Mouse (Mus musculus) liver, embryonic 14.5 days (tissue): ENCODE results near the gene Cs. TPM values are rescaled to one million over a fixed set of nuclear protein-coding genes. Genes with fewer than 3 reads are reported as not detected.

Source experiments
- ATAC-seq: fragments of 200-750 bp; cut with Nextera tagmentation; 2 replicates; pipeline ENCODE4 v1.8.0; 2017; ENCODE audit warnings: moderate number of reproducible peaks, mild to moderate bottlenecking, moderate library complexity; ENCODE audit not compliant: insufficient read depth
- DNase-seq, 3 experiments: peaks; one replicate each; pipeline ENCODE4 v3.0.0-alpha.2; 2012 to 2013; ENCODE audit warnings: low read depth in 3 of 3, low spot score in 3 of 3
- H3K27ac ChIP-seq: fragments of 300-500 bp; sonication (generic); 2 replicates; pipeline ENCODE4 v1.5.1; 2014; ENCODE audit warnings: moderate library complexity, mild to moderate bottlenecking, control low read depth, inconsistent platforms
- H3K27me3 ChIP-seq: fragments of 300-500 bp; sonication (generic); 2 replicates; pipeline ENCODE4 v1.6.1; 2014; ENCODE audit warnings: mild to moderate bottlenecking, low read length, moderate library complexity; ENCODE audit not compliant: control insufficient read depth, insufficient read depth
- H3K36me3 ChIP-seq: fragments of 300-500 bp; sonication (generic); replicated peaks from 2 replicates; pipeline ENCODE4 v1.6.1; 2014; ENCODE audit warnings: low read depth; ENCODE audit not compliant: control insufficient read depth, insufficient read depth
- H3K4me1 ChIP-seq, 2 experiments: fragments of 200-500 bp in 1 of 2; fragments of 300-500 bp in 1 of 2; sonication (generic) in 1 of 2; replicated peaks; 2 replicates each; pipeline ENCODE4 v1.6.1; 2012 to 2014; ENCODE audit warnings: antibody characterized with exemption in 1 of 2, inconsistent platforms in 1 of 2, low read length in 1 of 2; ENCODE audit not compliant: control insufficient read depth in 2 of 2, insufficient read depth in 2 of 2
- H3K4me2 ChIP-seq: fragments of 300-500 bp; sonication (generic); 2 replicates; pipeline ENCODE4 v1.6.1; 2014; ENCODE audit warnings: low read depth, mild to moderate bottlenecking, control low read depth, moderate library complexity
- H3K4me3 ChIP-seq, 2 experiments: fragments of 200-500 bp in 1 of 2; fragments of 300-500 bp in 1 of 2; sonication (generic) in 1 of 2; 2 replicates each; pipeline ENCODE4 v1.5.1; 2012 to 2014; ENCODE audit warnings: low read depth in 2 of 2, low read length in 2 of 2, mild to moderate bottlenecking in 2 of 2, control low read depth in 1 of 2, inconsistent platforms in 1 of 2, moderate library complexity in 1 of 2; ENCODE audit not compliant: insufficient read depth in 1 of 2
- H3K9ac ChIP-seq: fragments of 300-500 bp; sonication (generic); replicated peaks from 2 replicates; pipeline ENCODE4 v1.6.1; 2014; ENCODE audit warnings: mild to moderate bottlenecking, control low read depth, moderate library complexity
- H3K9me3 ChIP-seq: fragments of 300-500 bp; sonication (generic); 2 replicates; pipeline ENCODE4 v1.6.1; 2016; ENCODE audit warnings: low read length, mixed read lengths; ENCODE audit not compliant: control insufficient read depth
- CTCF ChIP-seq: IDR thresholded peaks from 2 replicates; pipeline ENCODE4 v1.5.1; 2016; ENCODE audit warnings: antibody characterized with exemption, low read depth, control low read depth
- EP300 ChIP-seq: IDR thresholded peaks from 2 replicates; pipeline ENCODE4 v1.6.1; 2016; ENCODE audit warnings: antibody characterized with exemption, low read depth
- whole genome bisulfite sequencing: fragments of 180-500 bp; shearing (Covaris S2); extraction: QIAGEN DNeasy Blood & Tissue Kit; methylation state at CpG from one replicate; pipeline ENCODE4 v1.1.7; 2014; ENCODE audit not compliant: insufficient replicate concordance; 5-methylcytosine and 5-hydroxymethylcytosine counted together
- polyA plus RNA-seq, 2 experiments: library from polyadenylated mRNA; depleted of rRNA in 1 of 2; stranded (reverse) in 1 of 2; unstranded in 1 of 2; fragments of >200 nt; fragmentation: Nextera tagmentation in 1 of 2; extraction: Ambion mirVana in 1 of 2; gene quantifications; 2 replicates each; pipeline versions ENCODE4 v1.2.1 to v1.2.3; 2012 to 2014

Cs gene
- polyA plus RNA-seq, 2 experiments = 80.5 to 117 TPM

GRCm38 (mm10) chr10:128298243-128298642 lies 39.3 kb upstream of the Cs start:
- ATAC-seq (no peak), DNase-seq (no peak)
- H3K4me2 ChIP-seq = no peak overlapping the region
- H3K9me3 ChIP-seq = no peaks in the 10 kb centered on the region
- TF ChIP-seq CTCF (no peak), EP300 (no peak)
- peaks cover 4 to 5% of the 10 kb centered on the region in 2 experiments; a peak in 3 of 4 replicates for H3K4me1 ChIP-seq
- H3K27ac ChIP-seq = no peak overlapping the region
- WGBS = 37% methylated on average over 6 of the region's 6 CpGs
- no peaks in the 10 kb centered on the region for H3K27me3 ChIP-seq
- H3K4me3 ChIP-seq = no peak overlapping the region
- no peak overlapping the region for H3K9ac ChIP-seq
- no peaks in the 10 kb centered on the region for H3K36me3 ChIP-seq

GRCm38 (mm10) chr10:128298702-128299171 lies 38.8 kb upstream of the Cs start, which contains the start of gene Il23a:
TSS of gene Il23a (minus strand) at chr10:128298752.
- H3K9ac ChIP-seq = no peak within 1 kb of the TSS
- 62% methylated on average over 11 of the region's 11 CpGs for WGBS

GRCm38 (mm10) chr10:128302357-128302756 lies 35.2 kb upstream of the Cs start:
- peak in 1 of 3 experiments; percentile 22 for DNase-seq

More at GRCm38 (mm10) chr10:128298702-128299171, 38.8 kb upstream of the Cs start, which contains the start of gene Il23a:
- ATAC-seq (no peak), DNase-seq (no peak)
- Histone ChIP-seq H3K4me3 (no peak within 1 kb of the TSS), H3K27ac (no peak within 1 kb of the TSS), H3K4me2 (no peak within 1 kb of the TSS), H3K9me3 (no peaks in the 10 kb centered on the region), H3K36me3 (no peaks in the 10 kb centered on the region), H3K4me1 (peaks cover 4 to 7% of the 10 kb centered on the region in 2 experiments; a peak in 3 of 4 replicates), H3K27me3 (no peaks in the 10 kb centered on the region)
- TF ChIP-seq EP300 (no peak), CTCF (no peak)

DNA sequence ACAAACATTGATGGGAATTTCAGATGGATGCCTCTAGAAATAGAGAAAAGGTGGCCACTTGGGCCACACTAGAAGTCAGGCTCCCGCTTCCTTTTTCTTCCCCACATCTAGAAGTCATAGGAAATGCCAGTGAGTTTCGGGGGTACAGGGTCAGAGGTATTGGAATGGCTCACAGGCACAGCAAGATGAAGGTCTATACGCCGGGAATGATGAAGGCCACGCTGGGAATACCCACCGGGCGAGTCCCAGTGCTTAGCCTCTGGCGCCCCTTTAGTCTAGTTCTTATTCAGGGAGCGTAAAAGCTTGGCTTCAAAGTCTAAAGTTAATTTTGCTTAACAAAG lies 34.8 kb upstream of the Cs start:
- DNase-seq = no peak
- TF ChIP-seq CTCF = no peak
- no peak for TF ChIP-seq EP300
- Histone ChIP-seq H3K27me3 (no peaks in the 10 kb centered on the region), H3K4me3 (peak overlapping the region; percentile 72 to 92), H3K36me3 (no peaks in the 10 kb centered on the region), H3K4me2 (peak overlapping the region; percentile 79), H3K4me1 (peaks cover 7 to 13% of the 10 kb centered on the region in 2 experiments), H3K9ac (peak overlapping the region; percentile 96), H3K27ac (peak overlapping the region; percentile 83), H3K9me3 (no peaks in the 10 kb centered on the region)
- peak; percentile 26 for ATAC-seq
- 1% methylated on average over 9 of the region's 9 CpGs for WGBS

More at GRCm38 (mm10) chr10:128302357-128302756, 35.2 kb upstream of the Cs start:
- Histone ChIP-seq H3K9me3 (no peaks in the 10 kb centered on the region), H3K27me3 (no peaks in the 10 kb centered on the region), H3K4me2 (peak overlapping the region; percentile 79), H3K36me3 (no peaks in the 10 kb centered on the region), H3K27ac (peak overlapping the region; percentile 83), H3K9ac (peak overlapping the region; percentile 96), H3K4me1 (peaks cover 7 to 13% of the 10 kb centered on the region in 2 experiments), H3K4me3 (peak overlapping the region; percentile 72 to 92)
- no peak for ATAC-seq
- no peak for TF ChIP-seq EP300
- TF ChIP-seq CTCF = no peak
- WGBS = 21% methylated on average over 3 of the region's 3 CpGs

DNA sequence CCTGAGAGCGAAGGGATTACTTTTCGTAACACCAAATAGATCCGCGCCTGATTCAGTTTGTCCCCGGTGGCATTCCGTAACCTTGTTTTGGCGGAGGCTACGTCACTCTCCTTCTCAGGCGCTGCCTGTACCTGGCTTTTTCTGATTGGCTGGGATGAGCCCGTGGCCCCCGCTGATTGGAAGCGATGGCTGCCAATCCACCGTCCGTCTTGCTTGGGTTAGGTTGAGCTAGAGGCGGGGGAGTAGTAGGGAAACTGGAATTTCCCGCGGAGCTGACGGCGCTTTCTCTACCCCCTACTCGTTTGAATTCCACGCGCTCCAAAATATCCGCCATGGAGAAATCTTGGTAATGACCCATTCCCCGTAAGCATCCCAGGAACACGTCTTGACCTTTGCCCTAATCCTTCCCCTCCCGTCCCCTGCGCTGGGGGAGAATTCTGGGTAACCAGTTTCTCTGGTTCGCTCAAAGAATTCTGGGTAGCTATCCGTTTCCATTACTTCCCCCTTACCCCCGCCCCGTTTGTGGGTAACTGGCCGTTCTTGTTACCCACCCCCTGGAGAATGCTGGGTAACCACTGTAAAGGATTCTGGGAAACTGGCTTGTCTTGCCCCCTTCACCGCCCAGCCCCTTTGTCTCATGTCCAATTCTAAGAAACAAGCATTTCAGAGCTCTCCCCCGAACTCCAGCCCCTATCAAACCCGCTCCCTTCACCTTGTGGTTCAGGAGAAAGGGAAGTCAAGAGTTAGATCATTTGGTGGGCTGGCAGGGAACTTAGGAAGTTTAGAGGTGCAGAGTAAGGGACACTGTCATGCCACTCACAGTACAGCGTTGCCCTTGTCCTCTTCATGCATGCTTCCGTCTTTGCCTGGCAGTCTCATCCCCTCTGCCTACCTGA lies 34.2 kb upstream of the Cs start, which contains the start of gene Pan2:
Gene Pan2 (plus strand): TSS at position 210 of the 896 bp plus-strand sequence.
- peak within 1 kb of the TSS; percentile 83 for H3K27ac ChIP-seq
- no peaks in the 10 kb centered on the region for H3K27me3 ChIP-seq
- peaks cover 7 to 13% of the 10 kb centered on the region in 2 experiments for H3K4me1 ChIP-seq
- H3K4me2 ChIP-seq = peak within 1 kb of the TSS; percentile 94
- ATAC-seq (peak; percentile 99), DNase-seq (peak; percentile 99)
- peak within 1 kb of the TSS; percentile 72 to 98 for H3K4me3 ChIP-seq
- no peaks in the 10 kb centered on the region for H3K9me3 ChIP-seq
- no peaks in the 10 kb centered on the region; the same call in 1 of the 2 replicates for H3K36me3 ChIP-seq
- H3K9ac ChIP-seq = peak within 1 kb of the TSS; percentile 96
- TF ChIP-seq EP300 (peak; percentile 82), CTCF (no peak)
- under 1% methylated on average over 37 of the region's 37 CpGs for WGBS
